Mouse (Mus musculus) cerebellum, postnatal 4 days (tissue): Measurements from ENCODE around the gene March4.

Source experiments
- DNase-seq, 2 experiments: peaks; one replicate each; pipeline ENCODE4 v3.0.0; 2022; ENCODE audit warnings: low spot score in 2 of 2, mixed read lengths in 1 of 2

March4 gene

DNA sequence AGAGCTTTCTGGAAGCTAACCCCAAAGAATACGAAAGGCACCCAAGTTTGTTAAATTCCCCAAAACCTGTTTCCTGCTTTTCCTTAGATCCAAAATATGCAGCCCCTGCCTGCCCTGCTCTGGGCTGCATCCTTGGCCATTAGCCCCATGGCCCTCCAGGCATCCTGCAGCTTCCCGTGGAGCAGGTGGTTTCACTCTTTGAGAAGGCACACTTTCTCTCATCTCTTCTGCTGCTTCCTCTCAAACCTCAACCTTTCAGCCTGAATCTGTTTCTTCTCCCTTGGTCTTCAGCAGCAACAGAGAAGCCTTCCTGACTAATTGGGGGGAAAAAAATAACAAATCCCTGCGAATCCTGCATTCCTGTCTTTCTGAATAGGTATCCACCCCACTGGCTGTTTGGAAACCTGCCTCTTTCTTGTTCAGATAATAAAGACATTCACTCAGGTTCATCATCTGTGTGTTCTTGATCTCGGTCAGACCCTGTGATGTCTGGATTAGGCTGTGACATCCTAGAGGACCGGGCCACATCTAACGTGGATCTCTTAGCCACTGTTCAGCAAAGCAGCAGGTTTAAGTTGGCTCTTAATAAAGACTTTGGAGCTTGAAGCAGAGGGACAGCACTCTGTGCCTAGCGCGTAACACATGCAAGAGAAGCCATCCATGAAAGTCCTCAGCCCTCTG, 6.1 kb downstream of the March4 start:
- DNase-seq = no peak

DNA sequence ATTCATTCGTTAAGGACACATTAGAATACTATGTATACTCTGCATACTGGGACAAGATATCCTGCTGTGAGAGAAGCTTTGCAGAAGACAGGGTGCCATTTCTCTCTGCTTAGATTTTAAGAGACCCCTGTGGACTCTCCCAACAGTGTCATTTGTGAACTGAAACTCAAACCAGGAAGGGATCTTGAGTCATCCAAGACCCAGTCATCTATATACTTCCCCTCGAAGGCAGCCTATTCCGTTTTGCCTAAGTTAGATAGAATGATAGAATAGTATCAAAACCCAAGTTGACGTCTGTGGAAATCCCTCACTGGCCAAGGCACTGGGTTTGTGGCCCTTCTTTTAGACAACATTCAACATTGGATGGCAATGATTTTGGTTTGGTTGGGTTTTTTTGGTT, 7.5 kb downstream of the March4 start:
- DNase-seq = no peak

DNA sequence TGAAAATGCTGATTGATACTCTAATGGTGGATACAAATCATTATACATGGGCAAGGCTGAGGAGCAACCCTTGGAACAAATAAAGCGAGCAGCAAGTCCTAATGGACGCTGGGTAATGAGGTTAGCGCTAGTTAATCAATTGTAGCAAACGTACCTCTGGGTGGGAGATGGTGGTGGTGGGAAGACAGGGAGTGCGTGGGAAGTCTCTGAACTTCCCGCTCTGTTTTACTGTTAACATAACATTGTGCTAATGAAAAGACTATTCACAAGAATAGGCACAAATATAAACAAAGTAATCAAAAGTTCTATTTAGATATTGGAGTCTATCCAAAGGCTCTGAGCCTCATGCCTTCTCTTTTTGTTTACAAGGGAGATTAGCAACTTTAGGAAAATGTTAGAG, 13.1 kb downstream of the March4 start:
- DNase-seq = no peak

DNA sequence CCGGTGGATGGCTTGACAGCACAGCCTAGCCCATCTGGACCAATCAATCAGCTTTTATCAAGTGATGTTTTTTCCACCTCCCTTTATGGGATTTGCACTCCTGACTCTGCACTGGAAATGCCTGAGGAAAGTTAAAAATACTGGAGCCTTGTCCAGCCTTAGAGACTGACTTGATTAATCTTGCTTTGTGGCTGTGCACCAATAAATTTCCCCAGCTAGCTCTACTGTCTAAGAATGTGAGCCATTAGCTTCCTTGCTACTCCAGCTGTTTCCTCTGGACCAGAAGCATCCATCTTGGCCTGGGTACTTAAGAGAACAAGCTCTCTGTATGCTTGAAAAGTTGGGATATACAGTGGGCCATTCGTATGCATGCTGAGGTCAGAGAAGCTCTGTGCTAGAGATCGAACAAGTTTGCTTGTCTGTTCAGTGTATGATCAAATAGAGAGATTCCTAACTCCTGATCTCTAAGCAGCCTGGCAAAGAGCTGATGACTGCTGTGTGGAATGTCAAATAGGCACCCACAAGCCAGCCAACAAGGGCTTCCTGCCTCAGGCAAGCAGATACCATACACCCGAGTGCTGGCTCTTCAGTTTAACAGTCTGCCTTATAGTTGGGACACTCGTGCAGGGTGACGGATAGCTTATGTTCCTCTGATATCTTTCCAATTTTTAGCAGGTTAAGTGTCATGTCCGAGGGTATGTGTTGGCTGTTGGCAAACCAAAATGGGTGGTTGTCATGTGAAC, 25.8 kb downstream of the March4 start:
- DNase-seq = no peak

DNA sequence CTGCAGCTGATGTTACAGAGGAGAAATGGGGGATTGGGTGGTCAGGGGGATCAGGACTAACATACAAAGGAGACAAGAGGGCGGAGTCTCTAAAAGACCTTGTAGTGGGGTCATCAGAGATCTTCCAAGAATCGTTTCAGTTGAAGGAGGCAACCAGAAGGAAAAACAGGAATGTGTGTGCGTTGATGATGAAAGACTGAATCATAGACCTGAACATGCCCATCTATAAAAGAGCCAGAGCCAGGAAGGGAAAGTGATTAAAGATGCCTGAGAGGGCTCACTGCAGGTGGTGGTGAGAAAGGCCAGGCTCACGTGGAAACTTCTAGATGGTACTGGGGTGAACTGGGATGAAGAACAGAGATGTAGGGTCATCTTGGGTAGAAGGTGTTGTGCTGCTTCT, 27.2 kb downstream of the March4 start:
- no peak for DNase-seq

DNA sequence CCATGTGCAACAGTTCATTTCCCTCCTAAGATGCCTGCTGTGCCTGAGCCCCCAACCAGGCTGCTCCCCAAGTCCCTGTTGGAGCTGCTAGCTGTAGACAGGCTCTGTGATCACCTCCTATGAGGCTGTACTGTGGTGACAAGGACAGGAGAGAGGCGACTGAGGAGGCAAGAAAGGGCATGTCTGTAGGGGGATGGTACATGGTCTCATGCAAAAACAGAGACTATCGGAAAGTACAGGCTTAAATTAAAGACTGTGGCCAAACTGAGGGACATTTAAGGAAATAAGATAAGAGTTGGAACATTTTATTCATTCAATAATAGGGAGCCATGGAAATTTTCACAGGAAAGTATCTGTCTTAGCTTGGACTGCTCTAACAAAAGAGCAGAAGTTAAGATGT, 29.1 kb downstream of the March4 start:
- no peak for DNase-seq

DNA sequence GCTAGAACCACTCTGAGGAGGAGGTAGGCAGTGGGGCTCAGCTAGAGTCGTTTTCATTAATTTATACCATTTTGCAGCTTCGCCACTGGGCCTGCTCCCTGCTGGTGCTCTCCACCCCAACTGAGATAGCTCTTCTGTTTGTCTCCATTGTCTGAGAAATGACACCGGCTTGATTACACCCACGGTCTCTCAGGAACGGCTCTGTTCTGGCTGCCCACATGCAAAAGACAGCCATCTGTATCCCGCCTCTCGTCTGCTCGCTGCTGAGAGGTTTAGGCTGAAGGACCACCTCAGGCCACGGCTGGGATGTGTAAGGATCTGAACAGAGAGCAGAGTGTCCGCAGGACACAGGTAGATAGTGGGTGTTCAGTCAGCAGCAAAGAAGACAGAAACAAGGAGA, 30.5 kb downstream of the March4 start:
- no peak for DNase-seq

DNA sequence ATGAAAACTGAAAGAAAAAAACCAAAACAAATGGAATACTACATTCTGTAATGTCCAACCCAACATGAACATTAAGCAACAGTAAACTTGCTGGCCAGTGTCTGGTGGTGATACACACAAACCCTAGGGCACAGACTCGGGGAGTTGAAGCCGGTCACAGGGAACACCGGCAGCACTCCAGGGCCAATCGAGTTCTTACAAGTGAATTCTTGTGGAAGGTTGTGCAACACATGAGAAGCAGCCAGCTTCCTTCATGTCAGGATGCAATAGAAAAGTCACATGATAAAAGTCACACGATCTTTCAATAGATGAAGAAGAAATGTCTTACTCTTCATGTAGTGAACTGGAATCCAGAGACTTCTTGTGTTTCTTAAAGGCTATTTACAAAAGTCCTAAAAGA, 39.1 kb downstream of the March4 start:
- no peak for DNase-seq

DNA sequence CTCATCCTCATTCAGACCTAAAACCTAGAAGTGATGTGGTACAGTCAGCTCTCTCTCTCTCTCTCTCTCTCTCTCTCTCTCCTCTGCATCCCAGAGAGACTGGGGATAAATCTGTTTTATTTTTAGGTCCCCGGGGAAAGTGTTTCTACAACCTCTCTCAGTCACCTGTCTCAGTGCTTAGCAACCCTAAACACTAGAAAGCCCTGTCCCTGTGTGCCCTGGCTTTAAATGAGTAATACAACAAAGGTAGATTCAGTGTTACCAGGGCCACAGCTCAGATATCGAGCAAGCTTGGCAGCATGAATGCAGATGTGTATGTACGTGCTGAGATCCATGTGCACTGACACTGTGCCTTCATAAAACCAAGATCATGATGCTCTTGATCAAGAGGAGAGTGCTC, 43.3 kb downstream of the March4 start:
- DNase-seq = no peak

DNA sequence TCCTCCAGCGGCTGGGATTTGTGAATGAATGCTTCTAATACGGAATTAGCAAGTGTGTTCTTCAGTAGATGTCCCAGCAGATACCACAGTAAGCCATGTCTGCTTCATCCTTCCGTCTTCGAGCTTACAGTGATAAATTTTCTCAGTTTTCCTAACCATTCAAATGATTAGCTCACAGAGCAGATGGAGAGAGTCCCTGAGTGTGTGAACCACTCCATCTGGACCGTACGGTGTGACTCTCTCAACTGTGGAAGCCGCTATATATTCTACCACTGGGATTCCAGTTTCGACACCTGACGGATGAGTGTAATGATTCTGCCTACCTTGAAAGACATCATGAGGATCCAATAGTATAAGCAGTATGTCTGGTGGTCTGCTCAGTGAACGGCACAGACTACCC, 44.1 kb downstream of the March4 start:
- DNase-seq = no peak

DNA sequence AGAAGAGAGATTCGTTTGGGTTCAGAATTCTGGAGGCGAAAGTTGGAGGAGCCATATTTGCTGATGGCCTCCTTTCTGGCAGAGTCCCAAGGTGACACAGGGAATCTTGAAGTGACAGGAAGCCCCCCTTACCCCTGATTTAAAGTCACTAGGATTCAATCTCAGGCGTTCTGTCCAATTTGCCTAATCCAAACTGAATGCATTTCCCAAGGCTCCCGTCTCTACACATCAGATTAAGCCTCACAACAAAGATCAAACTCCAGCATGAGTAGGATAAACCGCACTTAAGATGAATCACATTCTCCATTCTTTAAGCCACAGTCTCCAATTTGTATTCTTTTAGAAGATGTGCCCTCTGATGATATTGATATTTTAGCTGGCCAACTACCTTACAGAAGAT, 45.4 kb downstream of the March4 start:
- no peak for DNase-seq

DNA sequence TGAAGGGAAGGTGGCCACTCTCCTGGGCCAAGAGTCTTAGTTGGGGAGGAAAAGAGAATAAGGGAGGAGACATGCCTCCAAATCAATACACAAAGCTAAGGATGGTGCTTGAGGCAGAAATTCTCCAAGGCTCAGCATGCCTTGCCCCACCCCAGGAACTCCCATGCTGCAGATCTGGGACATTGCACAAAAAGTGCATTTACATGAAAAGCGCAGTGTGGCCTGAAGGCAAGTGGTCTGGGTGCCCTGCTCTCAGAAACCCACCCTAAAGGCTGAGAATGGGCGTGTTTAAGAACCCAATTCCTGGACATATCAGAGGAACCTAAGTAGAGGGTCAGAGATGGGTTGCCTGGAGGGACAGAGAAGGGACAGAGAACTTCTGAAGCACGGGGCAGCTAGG, 45.9 kb downstream of the March4 start:
- DNase-seq = no peak

DNA sequence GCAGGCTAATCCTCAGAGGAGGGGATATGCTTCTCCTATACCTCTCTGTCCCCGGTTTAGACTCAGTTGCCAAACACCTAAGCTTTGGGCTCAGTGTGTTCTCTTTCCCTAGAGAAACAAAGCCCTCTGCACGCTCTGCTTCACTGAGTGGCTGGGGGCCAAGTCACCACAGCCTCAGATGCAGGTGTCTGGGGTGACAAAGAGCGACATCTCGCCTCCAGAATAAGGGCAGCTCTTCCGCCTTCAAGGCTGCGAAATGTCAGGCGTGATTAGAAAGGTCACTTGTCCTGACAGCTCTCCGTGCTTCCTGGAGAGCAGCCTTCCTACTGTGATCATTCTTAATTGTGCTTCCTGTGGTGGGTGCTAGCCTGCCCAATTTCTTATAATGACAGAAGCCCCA, 46.5 kb downstream of the March4 start:
- DNase-seq = no peak

DNA sequence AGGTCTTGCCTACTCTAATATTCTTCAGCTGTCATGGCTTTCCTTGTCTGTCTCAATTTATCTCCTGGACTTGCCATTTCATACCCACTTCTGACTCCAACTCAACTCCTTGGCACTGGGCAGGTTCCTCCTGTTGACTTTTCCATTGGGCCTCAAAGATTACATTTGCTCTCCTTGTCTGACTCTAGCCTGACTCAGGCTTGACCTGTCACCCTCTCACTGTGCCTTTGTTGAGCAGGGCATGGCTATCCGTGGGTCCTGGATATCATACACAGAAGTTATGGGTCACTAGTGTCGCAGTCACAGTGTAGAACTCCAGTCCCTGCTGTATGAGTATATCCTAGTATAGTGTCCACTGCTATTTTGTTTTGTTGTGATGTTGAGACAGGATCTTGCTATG, 60.1 kb downstream of the March4 start:
- DNase-seq = no peak

DNA sequence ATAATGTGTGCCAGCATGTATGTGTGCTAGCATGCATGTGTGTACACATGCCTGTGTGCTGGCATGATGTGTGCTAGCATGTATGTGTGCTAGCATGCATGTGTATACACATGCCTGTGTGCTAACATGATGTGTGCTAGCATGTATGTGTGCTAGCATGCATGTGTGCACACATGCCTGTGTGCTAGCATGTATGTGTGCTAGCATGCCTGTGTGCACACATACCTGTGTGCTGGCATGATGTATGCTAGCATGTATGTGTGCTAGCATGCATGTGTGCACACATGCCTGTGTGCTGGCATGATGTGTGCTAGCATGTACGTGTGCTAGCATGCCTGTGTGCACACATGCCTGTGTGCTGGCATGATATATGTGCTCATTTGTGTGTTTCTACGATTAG, 67.7 kb downstream of the March4 start:
- no peak for DNase-seq

DNA sequence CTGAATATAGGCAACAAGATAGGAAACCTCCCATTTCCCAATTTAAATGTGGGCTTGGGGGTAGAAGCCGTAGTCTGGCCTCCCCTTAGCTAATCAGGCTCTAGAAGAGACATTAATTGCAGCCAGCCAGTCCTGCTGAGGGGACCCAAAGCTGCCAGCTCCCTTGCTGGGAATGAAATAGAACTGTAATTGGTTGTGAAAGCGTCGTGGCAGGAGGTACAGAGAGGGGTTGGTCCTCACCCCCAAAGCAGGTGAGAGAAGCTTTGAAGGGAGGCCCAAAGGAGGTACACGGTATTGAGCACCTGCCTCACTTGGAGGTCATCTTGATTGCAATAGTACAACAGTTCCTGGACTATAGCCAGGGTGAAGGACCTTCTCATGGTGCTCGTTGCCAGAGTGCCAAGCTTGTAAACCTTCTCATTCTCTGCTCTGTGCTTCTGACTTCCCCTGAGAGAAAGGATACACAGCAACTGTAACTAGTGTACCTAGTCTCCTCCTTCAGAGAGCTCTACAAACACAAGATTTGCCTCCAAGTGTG, 68.2 kb downstream of the March4 start:
- DNase-seq = peak in 1 of 2 experiments; percentile 25

DNA sequence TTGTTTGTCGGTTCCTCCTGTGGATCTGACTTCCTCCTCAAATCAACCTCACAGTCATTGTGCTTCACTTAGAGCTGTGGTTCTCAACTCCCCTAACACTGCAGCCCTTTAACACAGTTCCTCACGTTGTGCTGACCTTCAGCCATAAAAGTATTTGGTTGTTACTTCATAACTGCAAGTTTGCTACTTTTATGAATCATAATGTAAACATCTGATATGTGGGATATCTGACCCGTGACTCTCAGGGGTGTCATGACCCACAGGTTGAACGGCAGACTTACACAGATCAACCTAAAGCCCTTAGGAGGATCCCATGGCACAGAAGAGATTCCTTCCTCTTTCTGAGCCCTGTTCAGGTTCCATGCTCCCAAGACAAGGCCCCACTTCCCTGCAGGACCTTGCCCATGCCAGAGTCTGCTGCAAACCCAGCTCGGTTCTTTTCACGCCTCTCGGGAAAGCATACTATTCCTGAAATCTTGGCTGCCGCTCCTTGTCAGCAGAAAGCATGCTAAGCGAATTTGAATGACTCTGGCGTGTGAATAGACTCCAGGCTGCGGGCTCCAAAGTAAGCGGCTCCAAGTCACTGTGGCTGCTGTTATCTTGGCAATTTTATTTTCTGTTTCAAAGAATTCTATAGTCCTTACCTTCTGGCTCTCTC, 71.7 kb downstream of the March4 start:
- DNase-seq = peak in 1 of 2 experiments; percentile 24

DNA sequence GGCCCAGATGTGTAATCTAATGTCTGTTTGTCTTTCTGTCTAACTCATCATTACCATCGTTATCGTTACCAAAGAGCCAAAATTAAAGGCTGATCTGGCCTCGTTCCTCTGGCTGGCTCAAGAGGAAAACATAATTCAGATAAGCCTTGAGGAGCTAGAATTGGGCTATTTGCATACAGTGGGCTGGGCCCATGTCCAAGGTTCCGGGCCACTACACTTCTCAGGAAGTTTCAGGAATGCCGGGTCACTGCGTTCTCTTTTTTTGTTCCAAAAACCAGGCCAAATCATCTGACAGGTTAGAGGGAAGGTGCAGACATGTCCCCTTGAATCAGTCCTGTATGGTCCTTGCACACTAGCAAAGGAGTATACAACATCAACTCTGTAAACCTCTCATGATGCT, 74.2 kb downstream of the March4 start:
- no peak for DNase-seq

DNA sequence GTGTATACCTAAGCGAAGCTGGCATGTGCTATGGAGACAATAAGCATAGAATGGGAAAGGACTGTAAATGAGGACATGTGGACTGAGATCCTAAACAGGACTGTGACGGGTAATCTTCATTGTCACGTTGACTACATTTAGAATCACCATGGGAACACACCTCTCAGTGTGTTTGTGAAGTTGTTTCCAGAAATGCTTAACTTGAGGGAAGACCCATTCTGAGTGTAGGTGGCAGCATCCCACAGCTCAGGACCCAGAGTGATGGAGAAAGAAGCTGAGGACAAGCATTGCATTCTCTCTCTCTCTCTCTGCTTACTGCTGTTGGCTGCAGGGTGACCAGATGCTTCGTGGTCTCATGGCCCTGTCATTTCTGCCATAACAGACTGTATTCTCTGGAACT, 79.1 kb downstream of the March4 start:
- no peak for DNase-seq

DNA sequence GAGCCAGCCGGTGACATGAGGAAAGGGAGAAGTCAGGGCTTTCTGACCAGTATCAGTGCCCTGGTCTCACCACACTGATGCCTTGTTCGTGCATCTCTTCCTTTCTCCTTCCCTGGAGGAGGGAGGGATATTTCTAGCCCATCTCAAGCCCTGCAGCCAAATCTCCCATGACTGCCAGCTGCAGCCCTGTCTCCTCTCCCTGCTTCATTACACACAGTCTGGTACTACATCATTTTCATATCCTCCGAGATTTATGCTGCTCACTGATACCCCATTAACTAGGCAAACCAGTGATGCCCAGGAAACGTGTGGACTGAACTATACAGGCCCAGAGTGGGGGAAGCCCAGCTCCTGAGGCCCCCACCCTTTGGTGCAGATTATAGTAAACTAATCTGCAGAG, 80.8 kb downstream of the March4 start:
- peak in 1 of 2 experiments; percentile 34 for DNase-seq

DNA sequence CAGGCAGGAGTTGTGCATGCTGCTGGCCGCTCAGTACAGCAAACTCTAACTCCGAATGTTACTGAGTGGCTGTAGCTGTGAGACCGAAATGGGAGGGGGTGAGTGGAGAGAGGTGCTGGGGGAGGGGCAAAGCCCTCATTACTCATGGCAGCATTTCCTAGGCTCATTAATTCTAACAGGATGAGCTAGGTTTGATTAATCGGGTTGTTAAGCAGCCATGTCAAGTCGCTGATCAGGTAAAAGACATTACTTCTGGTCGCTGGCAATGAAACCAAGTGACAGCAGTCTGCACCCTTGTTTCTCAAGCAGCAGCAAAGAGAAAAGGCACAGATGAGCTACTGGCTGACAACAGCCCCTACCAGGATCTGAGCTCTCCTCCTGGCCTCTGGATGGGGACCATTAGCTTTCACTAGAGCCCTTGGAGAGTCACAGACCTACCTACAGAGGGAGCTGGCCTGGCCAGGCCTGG, 82.0 kb downstream of the March4 start:
- peak in 1 of 2 experiments; percentile 23 for DNase-seq

DNA sequence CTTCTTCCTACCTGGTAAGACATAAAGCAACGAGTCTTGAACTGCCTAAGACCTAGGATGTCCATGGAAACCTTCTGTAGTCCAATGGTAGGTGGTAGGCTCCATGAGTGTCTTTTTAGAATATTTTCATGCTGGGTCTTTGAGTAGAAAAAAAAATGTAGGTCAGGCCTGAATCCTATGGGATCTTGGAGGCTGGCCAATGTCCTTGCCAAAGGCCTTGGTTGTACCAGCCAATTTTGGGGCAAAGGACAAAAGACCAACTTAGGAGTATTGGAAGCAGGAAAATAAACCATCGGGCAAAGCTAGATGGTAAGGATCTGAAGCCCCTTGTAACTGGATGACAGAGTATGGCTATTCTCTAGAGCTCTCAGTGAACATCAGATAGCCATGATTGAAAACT, 83.9 kb downstream of the March4 start:
- DNase-seq = no peak

DNA sequence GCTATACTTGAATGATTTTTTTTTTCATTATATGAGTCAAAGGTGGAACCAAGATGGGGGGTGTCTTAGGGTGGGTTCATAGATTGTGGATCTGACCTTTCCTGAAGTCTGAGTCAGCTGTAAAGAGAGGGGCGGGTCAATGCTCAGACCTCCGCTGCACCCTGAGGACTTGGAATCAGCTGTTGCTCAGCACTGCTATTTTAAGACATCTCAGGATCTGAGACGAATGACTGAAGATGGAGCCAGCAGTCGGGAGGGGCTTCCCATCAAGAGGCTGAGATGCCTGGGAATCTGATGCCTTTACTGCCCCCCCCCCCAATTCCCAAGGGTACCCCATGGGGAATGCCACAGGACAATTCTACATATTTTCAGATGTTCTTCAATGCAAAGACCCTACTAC, 85.9 kb downstream of the March4 start:
- no peak for DNase-seq
